Mouse (Mus musculus) midbrain, embryonic 15.5 days (tissue): ENCODE data around the gene Tsen54. TPM values are rescaled to one million over a fixed set of nuclear protein-coding genes. Genes with fewer than 3 reads are reported as not detected.
"Not testable (repeated sequence)": the region's sequence is repeated elsewhere in the genome, so short reads cannot be mapped to it uniquely, and the experiment has no call there.

Experiments
- ATAC-seq: fragments of 200-750 bp; cut with Nextera tagmentation; replicated peaks from 2 replicates; pipeline ENCODE4 v1.8.0; 2017; ENCODE audit warnings: moderate TSS enrichment
- H3K27ac ChIP-seq: fragments of 300-500 bp; sonication (generic); 2 replicates; pipeline ENCODE4 v1.5.1; 2015; ENCODE audit warnings: mild to moderate bottlenecking, inconsistent platforms
- H3K27me3 ChIP-seq: fragments of 300-500 bp; sonication (generic); replicated peaks from 2 replicates; pipeline ENCODE4 v1.6.1; 2015; ENCODE audit warnings: inconsistent platforms
- H3K36me3 ChIP-seq: fragments of 300-500 bp; sonication (generic); replicated peaks from 2 replicates; pipeline ENCODE4 v1.6.1; 2015; ENCODE audit warnings: inconsistent platforms
- H3K4me1 ChIP-seq: fragments of 300-500 bp; sonication (generic); 2 replicates; pipeline ENCODE4 v1.6.1; 2015; ENCODE audit warnings: inconsistent platforms
- H3K4me2 ChIP-seq: fragments of 300-500 bp; sonication (generic); 2 replicates; pipeline ENCODE4 v1.6.1; 2015; ENCODE audit warnings: inconsistent platforms, mild to moderate bottlenecking, moderate library complexity
- H3K4me3 ChIP-seq: fragments of 300-500 bp; sonication (generic); 2 replicates; pipeline ENCODE4 v1.5.1; 2015; ENCODE audit warnings: mild to moderate bottlenecking, inconsistent platforms
- H3K9ac ChIP-seq: fragments of 300-500 bp; sonication (generic); 2 replicates; pipeline ENCODE4 v1.6.1; 2015; ENCODE audit warnings: mild to moderate bottlenecking, inconsistent platforms
- H3K9me3 ChIP-seq: fragments of 300-500 bp; sonication (generic); 2 replicates; pipeline ENCODE4 v1.6.1; 2016; ENCODE audit warnings: inconsistent platforms
- WGBS: fragments of 180-500 bp; shearing (Covaris S2); methylation state at CpG from one replicate; pipeline ENCODE4 v1.1.7; 2015; ENCODE audit warnings: mixed read lengths; 5-methylcytosine and 5-hydroxymethylcytosine counted together
- polyA plus RNA-seq: library from polyadenylated mRNA; unstranded; fragments of >200 nt; fragmentation: Nextera tagmentation; extraction: Ambion mirVana; gene quantifications from 2 replicates; pipeline ENCODE4 v1.2.1, GENCODE M21; 2015

Tsen54 gene
- polyA plus RNA-seq, 1 experiment from 2014 or later, result 24.8 TPM

GRCm38 (mm10) chr11:115836656-115837395, 22.3 kb downstream of the Tsen54 start:
- Histone ChIP-seq H3K9ac (no peak overlapping the region), H3K9me3 (no peaks in the 10 kb centered on the region), H3K36me3 (no peaks in the 10 kb centered on the region), H3K4me3 (no peak overlapping the region), H3K4me1 (no peaks in the 10 kb centered on the region), H3K4me2 (no peak overlapping the region), H3K27me3 (0 out of 2 replicates have a peak, but pooled peaks cover 2% of the 10 kb centered on the region), H3K27ac (no peak overlapping the region)
- WGBS, result 26% methylated on average over 11 of the region's 11 CpGs
- no peak for ATAC-seq

- 0 out of 2 replicates have a peak, but pooled peaks cover 2% of the 10 kb centered on the region for H3K27me3 ChIP-seq
- no peaks in the 10 kb centered on the region for H3K4me1 ChIP-seq
- H3K9me3 ChIP-seq, result no peaks in the 10 kb centered on the region
- WGBS, result 93% methylated on average over 22 of the region's 22 CpGs
- no peaks in the 10 kb centered on the region for H3K36me3 ChIP-seq
- no peak overlapping the region for H3K4me2 ChIP-seq
- H3K27ac ChIP-seq, result no peak overlapping the region
- H3K4me3 ChIP-seq, result no peak overlapping the region
- no peak overlapping the region for H3K9ac ChIP-seq
- ATAC-seq, result no peak
Measured at GRCm38 (mm10) chr11:115837606-115838345, 23.3 kb downstream of the Tsen54 start.

- H3K36me3 ChIP-seq, result no peaks in the 10 kb centered on the region
- H3K9ac ChIP-seq, result no peak overlapping the region
- H3K27me3 ChIP-seq, result no peaks in the 10 kb centered on the region
- H3K27ac ChIP-seq, result no peak overlapping the region
- no peaks in the 10 kb centered on the region for H3K9me3 ChIP-seq
- no peak overlapping the region for H3K4me3 ChIP-seq
- no peak for ATAC-seq
- no peak overlapping the region for H3K4me2 ChIP-seq
- 55% methylated on average over 4 of the region's 4 CpGs for WGBS
- H3K4me1 ChIP-seq, result no peaks in the 10 kb centered on the region
Measured at GRCm38 (mm10) chr11:115838895-115839311, 24.4 kb downstream of the Tsen54 start.

GRCm38 (mm10) chr11:115839732-115840131, 25.2 kb downstream of the Tsen54 start:
- Histone ChIP-seq H3K9ac (no peak overlapping the region), H3K27me3 (no peaks in the 10 kb centered on the region), H3K4me2 (no peak overlapping the region), H3K27ac (no peak overlapping the region), H3K4me1 (no peaks in the 10 kb centered on the region), H3K9me3 (no peaks in the 10 kb centered on the region), H3K36me3 (no peaks in the 10 kb centered on the region), H3K4me3 (no peak overlapping the region)
- WGBS, result 61% methylated on average over 3 of the region's 3 CpGs
- no peak for ATAC-seq

- H3K4me3 ChIP-seq, result no peak overlapping the region
- H3K36me3 ChIP-seq, result no peaks in the 10 kb centered on the region
- 87% methylated on average over 6 of the region's 6 CpGs for WGBS
- no peak overlapping the region for H3K27ac ChIP-seq
- H3K27me3 ChIP-seq, result no peaks in the 10 kb centered on the region
- H3K9ac ChIP-seq, result no peak overlapping the region
- H3K4me1 ChIP-seq, result no peaks in the 10 kb centered on the region
- no peak for ATAC-seq
- H3K4me2 ChIP-seq, result no peak overlapping the region
- no peaks in the 10 kb centered on the region for H3K9me3 ChIP-seq
Measured at GRCm38 (mm10) chr11:115841044-115841443, 26.5 kb downstream of the Tsen54 start.

- no peak for ATAC-seq
- no peak overlapping the region for H3K27ac ChIP-seq
- H3K4me2 ChIP-seq, result no peak overlapping the region
- no peaks in the 10 kb centered on the region for H3K4me1 ChIP-seq
- WGBS, result 17% methylated on average over 6 of the region's 6 CpGs
- no peak overlapping the region for H3K4me3 ChIP-seq
- no peaks in the 10 kb centered on the region for H3K27me3 ChIP-seq
- no peak overlapping the region for H3K9ac ChIP-seq
- H3K36me3 ChIP-seq, result no peaks in the 10 kb centered on the region
- H3K9me3 ChIP-seq, result no peaks in the 10 kb centered on the region
Measured at GRCm38 (mm10) chr11:115841961-115842550, 27.5 kb downstream of the Tsen54 start.

GRCm38 (mm10) chr11:115843141-115843890, 28.8 kb downstream of the Tsen54 start:
- WGBS, result 75% methylated on average over 14 of the region's 14 CpGs
- H3K4me3 ChIP-seq, result no peak overlapping the region

GRCm38 (mm10) chr11:115843891-115844239, 29.3 kb downstream of the Tsen54 start:
- Histone ChIP-seq H3K36me3 (no peaks in the 10 kb centered on the region), H3K4me3 (no peak overlapping the region), H3K9ac (no peak overlapping the region), H3K9me3 (no peaks in the 10 kb centered on the region), H3K4me2 (no peak overlapping the region), H3K4me1 (no peaks in the 10 kb centered on the region), H3K27me3 (no peaks in the 10 kb centered on the region), H3K27ac (no peak overlapping the region)
- ATAC-seq, result no peak
- WGBS, result 88% methylated on average over 5 of the region's 5 CpGs

More at GRCm38 (mm10) chr11:115843141-115843890, 28.8 kb downstream of the Tsen54 start:
- H3K9ac ChIP-seq, result no peak overlapping the region
- no peak overlapping the region for H3K4me2 ChIP-seq
- no peak for ATAC-seq
- no peaks in the 10 kb centered on the region for H3K27me3 ChIP-seq
- no peak overlapping the region for H3K27ac ChIP-seq
- H3K36me3 ChIP-seq, result no peaks in the 10 kb centered on the region
- no peaks in the 10 kb centered on the region for H3K9me3 ChIP-seq
- H3K4me1 ChIP-seq, result no peaks in the 10 kb centered on the region

GRCm38 (mm10) chr11:115844240-115844639, 29.7 kb downstream of the Tsen54 start:
- Histone ChIP-seq H3K9ac (no peak overlapping the region), H3K4me2 (no peak overlapping the region), H3K36me3 (no peaks in the 10 kb centered on the region), H3K4me3 (no peak overlapping the region), H3K9me3 (no peaks in the 10 kb centered on the region), H3K27ac (no peak overlapping the region), H3K4me1 (no peaks in the 10 kb centered on the region), H3K27me3 (no peaks in the 10 kb centered on the region)
- no peak for ATAC-seq
- WGBS, result 68% methylated on average over 8 of the region's 8 CpGs

- Histone ChIP-seq H3K4me3 (no peak overlapping the region), H3K9ac (no peak overlapping the region), H3K9me3 (no peaks in the 10 kb centered on the region), H3K4me1 (no peaks in the 10 kb centered on the region), H3K36me3 (no peaks in the 10 kb centered on the region), H3K27ac (no peak overlapping the region), H3K27me3 (no peaks in the 10 kb centered on the region), H3K4me2 (no peak overlapping the region)
- WGBS, result 93% methylated on average over 2 of the region's 2 CpGs
- no peak for ATAC-seq
Measured at GRCm38 (mm10) chr11:115845819-115846218, 31.3 kb downstream of the Tsen54 start.

- 74% methylated on average over 6 of the region's 6 CpGs for WGBS
- H3K4me2 ChIP-seq, result no peak overlapping the region
- no peak overlapping the region for H3K4me3 ChIP-seq
- no peaks in the 10 kb centered on the region for H3K36me3 ChIP-seq
- no peak overlapping the region for H3K9ac ChIP-seq
- no peak overlapping the region for H3K27ac ChIP-seq
- no peak for ATAC-seq
- peaks cover 25% of the 10 kb centered on the region for H3K27me3 ChIP-seq
- no peaks in the 10 kb centered on the region for H3K9me3 ChIP-seq
- peaks cover 18% of the 10 kb centered on the region for H3K4me1 ChIP-seq
Measured at GRCm38 (mm10) chr11:115854674-115855073, 40.1 kb downstream of the Tsen54 start.

- H3K27me3 ChIP-seq, result peaks cover 47% of the 10 kb centered on the region
- H3K4me2 ChIP-seq, H3K9me3 ChIP-seq, H3K4me3 ChIP-seq, H3K9ac ChIP-seq, ATAC-seq, H3K27ac ChIP-seq, H3K36me3 ChIP-seq: not testable (repeated sequence)
- 91% methylated on average over 4 of the region's 4 CpGs for WGBS
- H3K4me1 ChIP-seq, result peaks cover 20% of the 10 kb centered on the region
Measured at GRCm38 (mm10) chr11:115857146-115857545, 42.6 kb downstream of the Tsen54 start.
